Mouse (Mus musculus) regulatory T cell (primary cell): ENCODE data around the gene Usp6nl.

Source experiments
- in situ Hi-C: fragments of 300-600 bp; cut with MboI, MseI; formaldehyde crosslinking; loops from one replicate; pipeline ENCODE4 v1.15.1; 2025; ENCODE audit warnings: high pct_unique_total_duplicates

Gene Usp6nl

GRCm38 (mm10) chr2:6463772-6464661, 141.6 kb downstream of the Usp6nl start:
- in situ Hi-C loops: no loop called here

- in situ Hi-C loops: no loop called here
Observed at GRCm38 (mm10) chr2:6466396-6466795, 143.9 kb downstream of the Usp6nl start.

- in situ Hi-C loops: no loop called here
Observed at GRCm38 (mm10) chr2:6467318-6467717, 144.9 kb downstream of the Usp6nl start.

DNA sequence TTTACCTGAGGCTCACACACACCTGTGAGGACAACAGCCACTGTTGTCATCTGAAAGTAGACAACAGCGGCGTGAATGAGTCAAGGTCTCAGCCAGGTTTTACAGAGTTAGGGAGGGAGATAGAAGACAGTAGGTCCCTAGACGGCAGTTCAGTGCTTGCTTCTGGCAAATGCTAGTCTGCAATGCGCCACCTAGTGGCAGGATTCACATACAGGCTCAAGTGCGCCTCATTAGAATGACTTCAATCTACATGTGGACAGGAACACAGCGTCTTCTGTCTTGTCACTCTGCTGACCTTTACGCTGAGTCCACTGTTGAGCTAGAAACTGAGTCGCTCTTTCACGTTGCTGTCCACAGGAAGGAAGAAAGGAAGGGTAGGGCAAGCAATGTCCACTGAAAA, 146.7 kb downstream of the Usp6nl start:
- in situ Hi-C loops: no loop called here

- in situ Hi-C loops: no loop called here
Observed at GRCm38 (mm10) chr2:6471110-6471611, 148.7 kb downstream of the Usp6nl start.

- in situ Hi-C loops: no loop called here
Observed at GRCm38 (mm10) chr2:6473829-6474228, 151.4 kb downstream of the Usp6nl start.

- in situ Hi-C loops: no loop called here
Observed at GRCm38 (mm10) chr2:6477884-6478283, 155.4 kb downstream of the Usp6nl start.

DNA sequence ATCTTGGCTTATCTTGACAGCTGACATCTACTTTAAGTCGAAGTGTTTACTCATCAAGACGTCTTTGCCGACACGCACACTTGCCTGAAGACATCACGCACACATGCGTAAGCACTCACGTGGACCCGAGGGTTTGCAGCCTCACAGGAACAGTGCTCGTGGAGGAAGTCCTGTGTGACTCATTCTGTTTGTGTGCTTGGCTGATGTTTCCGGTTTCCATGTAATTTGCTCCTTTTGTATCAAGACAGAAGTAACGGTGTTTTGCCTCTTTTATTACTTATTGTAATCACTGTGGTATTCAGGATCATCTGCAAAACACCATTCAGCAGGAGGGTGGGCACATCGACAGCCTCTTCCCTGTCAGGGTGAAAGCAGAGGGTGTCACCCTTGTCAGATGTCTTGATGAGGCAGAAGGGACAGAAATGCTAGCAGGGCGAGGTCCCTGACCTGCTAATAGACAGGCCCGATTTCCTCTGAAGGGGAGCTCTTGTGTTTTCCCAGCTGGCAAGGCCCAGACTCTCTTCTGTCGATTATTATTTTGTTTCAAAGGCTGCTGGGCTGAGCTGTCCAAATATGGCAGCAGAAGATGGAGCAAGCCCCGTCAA, 156.0 kb downstream of the Usp6nl start:
- in situ Hi-C loops: no loop called here

DNA sequence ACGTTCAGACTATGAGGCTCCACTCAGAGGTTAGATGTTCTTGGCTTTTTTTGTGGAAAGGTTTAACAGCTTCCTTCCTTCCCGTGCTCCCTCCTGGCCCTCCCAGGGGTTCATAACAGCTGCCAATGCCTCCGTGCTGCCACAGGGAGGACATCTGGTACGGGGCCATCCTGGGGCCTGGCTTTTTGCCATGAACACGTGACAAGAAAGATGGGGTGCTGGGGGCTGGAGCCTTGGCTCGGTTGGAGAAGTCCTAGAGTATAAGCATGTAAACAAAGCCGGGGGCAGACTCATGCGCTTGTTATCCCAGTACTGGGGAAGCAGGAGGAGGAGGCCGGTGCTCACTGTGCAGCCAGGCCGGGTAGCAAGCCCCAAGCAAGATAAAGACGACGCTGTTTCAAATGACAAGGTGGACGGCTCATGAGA, 156.5 kb downstream of the Usp6nl start:
- in situ Hi-C loops: no loop called here

GRCm38 (mm10) chr2:6479620-6480019, 157.2 kb downstream of the Usp6nl start:
- in situ Hi-C loops: no loop called here

- in situ Hi-C loops: no loop called here
Observed at GRCm38 (mm10) chr2:6481966-6482365, 159.5 kb downstream of the Usp6nl start.

DNA sequence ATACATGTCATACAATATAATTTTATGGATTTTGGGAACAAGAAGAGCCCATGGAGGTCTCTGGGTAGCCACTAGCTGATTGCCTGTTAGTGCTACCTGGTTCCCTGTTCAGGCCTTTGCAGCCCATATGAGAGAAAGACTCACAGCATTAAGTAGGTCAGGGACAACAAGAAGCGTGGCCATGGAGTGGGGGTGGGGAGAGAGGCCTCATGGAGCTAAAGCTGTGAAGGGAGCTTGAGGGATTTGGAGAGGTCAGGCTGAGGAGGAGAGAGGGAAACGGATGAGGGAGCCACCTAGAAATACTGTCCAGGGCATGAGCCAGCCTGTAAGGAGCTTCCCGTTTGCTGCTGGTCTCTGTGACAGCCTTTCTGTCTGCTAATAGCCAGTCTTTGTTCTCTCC, 159.9 kb downstream of the Usp6nl start:
- in situ Hi-C loops: no loop called here

GRCm38 (mm10) chr2:6483081-6483992, 160.9 kb downstream of the Usp6nl start:
- in situ Hi-C loops: no loop called here

DNA sequence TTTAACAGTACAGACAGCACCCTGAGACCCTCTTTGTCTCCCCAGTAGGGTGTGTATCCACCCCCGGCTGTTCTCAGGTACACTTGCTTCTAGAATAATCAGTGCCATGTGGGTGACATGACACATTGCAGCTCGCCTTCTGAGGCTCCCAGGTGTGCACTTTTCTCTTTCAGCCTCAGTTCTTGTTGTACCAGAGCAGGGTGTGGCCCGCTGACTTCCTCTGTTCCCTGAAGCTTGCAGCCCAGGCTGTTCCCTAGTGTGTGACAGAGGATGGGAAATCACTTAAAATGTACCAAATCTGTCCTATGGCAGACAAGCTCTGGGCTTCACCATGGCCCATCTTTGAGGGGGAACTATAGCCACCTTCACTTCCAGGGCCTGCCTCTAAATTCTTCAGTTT, 161.7 kb downstream of the Usp6nl start:
- in situ Hi-C loops: no loop called here

DNA sequence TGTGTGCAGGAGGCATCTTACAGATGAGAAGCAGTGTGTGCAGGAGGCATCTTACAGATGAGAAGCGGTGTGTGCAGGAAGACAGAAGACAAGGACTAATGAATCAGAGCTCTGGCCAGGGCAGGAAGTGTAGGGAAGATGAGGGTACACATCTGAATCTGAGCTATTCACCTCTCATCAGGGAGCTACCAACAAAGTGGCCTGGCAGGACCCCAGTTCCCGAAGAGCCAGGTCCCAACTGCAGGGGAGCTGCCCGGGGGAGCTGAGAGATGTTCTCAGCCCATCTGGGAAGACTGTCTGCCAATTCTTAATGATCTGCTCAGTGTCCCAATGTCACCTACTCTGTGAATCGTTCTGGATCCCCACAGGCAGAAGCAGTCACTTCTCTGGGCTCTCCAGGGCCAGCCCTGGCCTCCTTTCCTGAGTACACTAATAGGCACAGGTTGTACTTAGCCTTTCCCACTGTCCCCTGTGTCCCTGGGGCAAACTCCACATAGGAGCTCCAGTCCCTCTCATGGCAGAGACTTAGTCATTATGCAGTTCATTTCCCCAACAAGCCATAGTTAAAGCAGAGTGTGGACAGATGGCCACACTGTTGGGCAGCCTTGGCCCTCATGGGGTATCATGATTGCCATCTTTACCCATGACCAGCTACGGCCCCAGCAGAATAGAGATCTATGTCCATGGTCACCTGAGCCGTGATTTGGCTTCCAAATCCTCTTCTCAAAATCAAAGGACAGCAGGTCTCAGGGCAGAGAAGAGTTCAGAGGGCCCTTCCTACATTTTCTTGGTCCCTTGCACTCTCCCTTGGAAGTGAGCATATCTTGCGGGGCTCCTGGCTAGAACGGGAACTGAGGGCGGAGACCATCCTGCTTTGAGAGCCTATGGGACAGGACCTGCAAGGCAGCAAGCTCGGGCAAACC, 165.4 kb downstream of the Usp6nl start:
- in situ Hi-C loops: no loop called here

DNA sequence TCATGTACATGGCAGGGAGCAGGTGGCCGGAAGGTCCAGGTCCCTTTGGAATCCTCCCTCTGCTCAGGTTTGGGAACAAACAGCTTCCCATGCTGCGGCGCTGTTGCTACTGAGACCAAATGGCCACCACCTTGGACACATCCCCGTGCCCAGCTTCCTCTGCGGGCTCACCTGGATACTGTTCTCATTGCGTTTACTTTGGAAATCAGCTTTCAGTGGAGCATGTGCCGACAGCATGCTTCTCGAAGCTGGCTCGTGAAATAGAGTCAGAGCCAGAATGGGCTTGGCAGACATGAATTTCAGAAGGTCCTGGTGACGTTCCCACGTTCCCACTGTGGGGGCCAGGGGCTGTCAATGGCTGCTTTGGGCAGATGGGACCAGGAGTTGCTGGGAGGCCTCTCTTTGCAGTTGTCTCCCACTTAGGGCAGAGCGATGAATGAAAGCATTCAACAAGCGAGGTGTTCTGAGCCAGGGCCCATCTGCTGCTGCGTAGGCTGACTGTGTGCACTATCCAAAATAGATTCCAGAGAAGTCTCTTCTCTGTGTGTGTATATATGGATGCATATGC, 166.1 kb downstream of the Usp6nl start:
- in situ Hi-C loops: no loop called here

DNA sequence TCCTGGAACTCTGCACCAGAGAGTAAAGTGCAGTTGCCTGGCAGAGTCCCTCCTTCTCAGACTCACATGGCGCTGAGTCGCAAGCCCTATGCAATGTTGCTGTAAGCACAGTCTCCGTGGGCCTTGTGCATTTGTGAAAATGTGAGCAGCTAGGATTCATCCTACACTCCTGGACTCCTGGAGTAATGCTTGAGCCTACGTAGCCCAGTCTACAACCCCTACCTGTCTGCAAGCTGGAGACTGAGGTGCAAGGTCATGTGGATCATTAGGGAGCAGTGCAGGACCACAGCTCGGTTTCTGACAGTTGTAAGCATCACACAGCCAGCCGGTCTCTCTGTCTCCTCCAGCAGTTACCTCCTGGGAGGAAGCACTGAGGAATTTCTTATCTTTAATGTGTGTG, 167.6 kb downstream of the Usp6nl start:
- in situ Hi-C loops: no loop called here

DNA sequence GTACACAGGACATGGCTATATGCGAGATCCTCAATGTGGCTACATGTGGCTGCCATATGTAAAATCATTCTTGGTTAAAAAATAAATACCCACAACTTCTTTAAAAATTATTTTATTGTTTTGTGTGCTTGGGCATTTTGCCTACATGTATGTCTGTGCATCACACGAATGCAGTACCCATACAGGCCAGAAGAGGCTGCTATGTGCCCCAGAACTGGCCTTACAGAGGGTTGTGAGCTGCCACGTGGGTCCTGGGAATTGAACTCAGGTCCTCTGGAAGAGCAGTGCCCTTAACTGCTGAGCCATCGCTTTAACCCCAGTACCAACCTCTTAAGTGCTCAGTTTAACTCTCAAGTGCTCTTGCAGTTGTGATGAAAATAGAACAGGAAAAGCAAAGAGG, 168.4 kb downstream of the Usp6nl start:
- in situ Hi-C loops: no loop called here

DNA sequence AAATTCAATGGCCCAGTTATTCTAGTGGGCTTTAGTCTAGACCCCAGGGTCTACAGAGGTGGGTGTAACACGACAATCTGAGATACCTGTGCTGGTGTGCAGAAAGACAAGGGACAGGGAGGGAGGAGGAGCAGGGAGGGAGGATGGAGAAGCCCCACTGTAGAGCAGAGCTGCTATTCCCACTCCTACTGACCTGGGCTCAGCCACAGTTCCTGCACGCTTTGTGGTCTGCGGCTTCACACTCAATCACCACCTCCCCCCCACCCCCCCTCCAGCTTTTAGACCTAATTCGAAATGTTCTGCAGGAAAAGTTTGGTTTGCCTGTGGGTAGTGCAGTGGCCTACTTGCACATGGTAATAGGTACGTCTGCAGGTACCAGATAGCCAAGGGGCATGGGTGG, 171.4 kb downstream of the Usp6nl start:
- in situ Hi-C loops: no loop called here
